Mouse (Mus musculus): ENCODE results near the gene Atad1. TPM values are rescaled to one million over a fixed set of nuclear protein-coding genes. Genes with fewer than 3 reads are reported as not detected.

The Atad1 gene
- polyA plus RNA-seq, 1 experiment from 2014 or later = 76.1 TPM

DNA sequence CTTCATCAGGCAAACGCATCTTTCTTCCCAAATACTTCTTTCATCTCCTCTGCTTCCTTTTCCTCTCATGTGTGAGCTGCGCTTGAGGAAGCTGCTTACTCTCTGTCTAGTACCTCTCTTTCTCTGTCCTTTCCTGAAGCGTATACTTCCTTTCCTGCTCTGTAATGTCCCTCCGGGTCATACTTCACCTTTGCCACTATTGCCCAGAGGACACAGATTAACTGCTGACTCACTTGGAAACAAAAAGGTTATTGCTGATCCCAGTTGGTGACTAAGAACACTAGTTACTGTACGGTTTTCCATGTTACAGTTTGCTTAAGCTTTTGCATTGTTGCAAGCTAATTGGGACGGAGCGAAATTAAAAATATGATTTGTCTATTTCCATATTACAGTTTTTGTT lies 1.7 kb downstream of the Atad1 start:
- H3K9ac ChIP-seq = no peak overlapping the region
- H3K4me1 ChIP-seq (replicated peaks) = no peaks in the 10 kb centered on the region
- no peak overlapping the region for H3K4me3 ChIP-seq (replicated peaks)
- no peak overlapping the region for H3K27ac ChIP-seq
- no peak overlapping the region for H3K4me2 ChIP-seq (replicated peaks)
- WGBS = 82% methylated on average over 7 of the region's 7 CpGs
- no peak for ATAC-seq
- H3K36me3 ChIP-seq = no peaks in the 10 kb centered on the region
- no peaks in the 10 kb centered on the region for H3K9me3 ChIP-seq
- no peaks in the 10 kb centered on the region for H3K27me3 ChIP-seq (replicated peaks)

DNA sequence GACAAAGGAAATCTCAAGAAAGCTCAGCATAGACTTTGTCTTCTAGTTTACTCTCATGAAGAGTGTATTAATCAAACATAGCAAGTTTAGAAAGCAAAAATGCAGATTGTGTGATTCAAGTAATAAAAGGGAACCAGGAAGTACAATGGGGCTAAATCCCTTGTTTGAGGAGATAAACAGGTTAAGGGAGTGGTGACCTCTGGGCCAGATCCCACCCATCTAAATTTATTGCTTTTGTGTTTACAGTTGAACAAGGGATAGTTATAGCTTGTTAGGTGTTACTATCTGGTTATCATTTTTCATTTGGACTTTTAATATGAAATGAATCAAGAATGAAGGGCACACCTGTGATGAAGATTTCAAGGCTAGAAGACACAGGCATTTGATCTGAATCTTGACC lies 6.7 kb downstream of the Atad1 start:
- Histone ChIP-seq H3K9me3 (no peaks in the 10 kb centered on the region), H3K9ac (no peak overlapping the region), H3K4me2 (replicated peaks) (no peak overlapping the region), H3K4me1 (replicated peaks) (no peaks in the 10 kb centered on the region), H3K36me3 (no peaks in the 10 kb centered on the region), H3K27ac (no peak overlapping the region), H3K4me3 (replicated peaks) (no peak overlapping the region), H3K27me3 (replicated peaks) (no peaks in the 10 kb centered on the region)
- ATAC-seq = peak; percentile 56; the same call in 1 of the 2 replicates

DNA sequence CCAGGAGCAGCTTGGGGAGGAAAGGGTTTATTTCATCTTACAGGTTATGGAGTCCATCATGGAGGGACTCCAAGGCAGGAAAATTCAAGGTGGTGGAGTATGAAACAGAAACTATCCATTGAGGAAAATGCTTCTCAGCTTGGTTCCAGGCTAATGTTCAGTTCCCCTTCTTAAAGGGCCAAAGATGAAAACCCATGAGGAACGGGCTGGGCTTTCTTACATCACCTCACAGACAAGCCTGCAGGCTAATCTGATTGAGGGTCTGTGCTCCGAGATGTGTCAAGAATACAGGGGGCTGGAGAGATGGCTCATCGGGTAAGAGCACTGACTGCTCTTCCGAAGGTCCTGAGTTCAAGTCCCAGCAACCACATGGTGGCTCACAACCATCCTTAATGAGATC lies 9.8 kb downstream of the Atad1 start:
- no peak for ATAC-seq
- Histone ChIP-seq H3K4me3 (replicated peaks) (no peak overlapping the region), H3K36me3 (no peaks in the 10 kb centered on the region), H3K27me3 (replicated peaks) (peaks cover 4% of the 10 kb centered on the region; the same call in 1 of the 2 replicates), H3K4me2 (replicated peaks) (no peak overlapping the region), H3K4me1 (replicated peaks) (no peaks in the 10 kb centered on the region), H3K9ac (no peak overlapping the region), H3K9me3 (no peaks in the 10 kb centered on the region), H3K27ac (no peak overlapping the region)
- WGBS = 87% methylated on average over 4 of the region's 4 CpGs

DNA sequence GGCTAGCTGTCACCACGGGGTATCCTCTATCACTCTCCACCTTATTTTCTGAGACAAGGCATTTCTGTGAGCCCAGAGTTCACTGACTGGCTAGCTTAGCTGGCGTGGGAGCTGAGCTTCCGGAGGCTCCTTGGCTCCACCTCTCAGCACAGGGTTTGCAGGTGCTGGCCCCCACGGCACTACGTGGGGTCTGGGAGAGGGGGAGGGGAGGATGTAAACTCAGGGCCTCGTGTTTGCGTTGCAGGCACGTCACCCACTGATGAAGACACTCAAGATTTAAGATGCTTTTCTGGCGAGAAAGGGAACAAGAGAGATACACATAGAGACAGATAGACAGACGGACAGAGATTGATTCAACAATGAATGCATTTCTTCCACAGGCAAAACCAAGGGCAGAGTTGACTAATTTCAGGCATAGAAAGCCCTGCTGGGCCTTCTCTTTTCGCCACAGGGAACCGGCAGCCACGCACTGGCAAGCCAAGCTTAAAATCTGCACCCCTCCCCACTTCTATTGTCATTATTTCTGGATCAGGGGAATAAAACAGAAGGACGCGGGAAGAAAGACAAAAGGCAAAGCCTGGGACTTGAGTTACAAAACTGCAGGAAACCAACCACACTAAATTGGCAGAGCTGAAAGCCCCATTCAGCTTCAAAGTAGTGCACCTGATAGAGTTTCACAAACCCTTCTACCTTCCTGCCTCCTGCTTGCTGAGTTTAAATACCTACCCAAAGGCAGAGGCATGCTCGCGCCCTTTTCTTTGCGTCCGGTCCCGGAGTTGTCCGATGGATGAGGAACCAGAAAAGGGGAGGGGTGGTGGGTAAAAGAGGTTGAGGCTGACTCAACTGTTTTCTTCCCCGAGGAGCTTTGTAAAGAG lies 12.9 kb downstream of the Atad1 start:
- Histone ChIP-seq H3K4me3 (replicated peaks) (no peak overlapping the region), H3K36me3 (no peaks in the 10 kb centered on the region), H3K4me2 (replicated peaks) (peak overlapping the region; percentile 17; the same call in 1 of the 2 replicates), H3K27ac (no peak overlapping the region), H3K27me3 (replicated peaks) (peaks cover 4% of the 10 kb centered on the region; the same call in 1 of the 2 replicates), H3K9ac (no peak overlapping the region), H3K4me1 (replicated peaks) (no peaks in the 10 kb centered on the region), H3K9me3 (no peaks in the 10 kb centered on the region)
- ATAC-seq = no peak
- WGBS = 17% methylated on average over 22 of the region's 22 CpGs

DNA sequence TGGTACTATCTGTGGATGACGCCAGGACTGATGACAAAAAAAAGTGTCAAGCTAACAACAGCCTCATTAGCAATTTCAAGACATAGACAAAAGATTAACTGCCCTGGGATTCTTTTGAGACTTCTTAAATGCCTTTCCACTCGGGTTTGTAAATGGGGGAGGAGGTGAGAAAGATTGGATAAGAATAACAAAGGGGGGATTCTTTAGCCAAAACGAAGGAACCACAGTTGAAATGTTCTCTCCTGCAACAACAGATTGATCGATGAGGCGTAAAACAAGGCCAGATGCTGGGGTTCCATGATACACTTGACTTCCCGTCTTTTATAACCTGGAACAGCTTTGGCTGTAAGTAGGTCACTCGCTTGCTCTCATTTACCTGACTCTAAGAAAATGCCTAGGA lies 15.8 kb downstream of the Atad1 start:
- H3K36me3 ChIP-seq = no peaks in the 10 kb centered on the region
- no peak for ATAC-seq
- no peak overlapping the region for H3K9ac ChIP-seq
- H3K27me3 ChIP-seq (replicated peaks) = peaks cover 4% of the 10 kb centered on the region; the same call in 1 of the 2 replicates
- H3K27ac ChIP-seq = no peak overlapping the region
- 47% methylated on average over 7 of the region's 7 CpGs for WGBS
- H3K4me1 ChIP-seq (replicated peaks) = no peaks in the 10 kb centered on the region
- H3K4me3 ChIP-seq (replicated peaks) = no peak overlapping the region
- no peak overlapping the region for H3K4me2 ChIP-seq (replicated peaks)
- no peaks in the 10 kb centered on the region for H3K9me3 ChIP-seq

DNA sequence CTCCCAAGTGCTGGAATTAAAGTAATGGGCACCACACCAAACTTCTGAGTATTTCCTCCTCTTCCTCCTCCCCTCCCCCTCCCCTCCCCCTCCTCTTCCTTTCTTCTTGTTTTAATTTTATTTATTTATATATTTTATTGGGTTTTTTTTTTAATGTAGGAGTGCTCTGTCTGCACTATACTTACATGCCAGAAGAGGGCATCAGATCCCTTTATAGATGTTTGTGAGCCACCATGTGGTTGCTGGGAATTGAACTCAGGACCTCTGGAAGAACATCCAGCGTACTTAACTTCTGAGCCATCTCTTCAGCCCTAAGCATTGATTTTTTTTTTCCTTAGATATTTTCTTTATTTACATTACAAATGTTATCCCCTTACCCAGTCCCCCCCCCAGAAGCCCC lies 19.3 kb downstream of the Atad1 start:
- no peak overlapping the region for H3K9ac ChIP-seq
- H3K27me3 ChIP-seq (replicated peaks) = no peaks in the 10 kb centered on the region
- 96% methylated on average over 1 of the region's 1 CpGs for WGBS
- no peak overlapping the region for H3K27ac ChIP-seq
- no peak overlapping the region for H3K4me2 ChIP-seq (replicated peaks)
- H3K9me3 ChIP-seq = no peaks in the 10 kb centered on the region
- no peaks in the 10 kb centered on the region for H3K4me1 ChIP-seq (replicated peaks)
- ATAC-seq = no peak
- H3K36me3 ChIP-seq = no peaks in the 10 kb centered on the region
- H3K4me3 ChIP-seq (replicated peaks) = no peak overlapping the region

DNA sequence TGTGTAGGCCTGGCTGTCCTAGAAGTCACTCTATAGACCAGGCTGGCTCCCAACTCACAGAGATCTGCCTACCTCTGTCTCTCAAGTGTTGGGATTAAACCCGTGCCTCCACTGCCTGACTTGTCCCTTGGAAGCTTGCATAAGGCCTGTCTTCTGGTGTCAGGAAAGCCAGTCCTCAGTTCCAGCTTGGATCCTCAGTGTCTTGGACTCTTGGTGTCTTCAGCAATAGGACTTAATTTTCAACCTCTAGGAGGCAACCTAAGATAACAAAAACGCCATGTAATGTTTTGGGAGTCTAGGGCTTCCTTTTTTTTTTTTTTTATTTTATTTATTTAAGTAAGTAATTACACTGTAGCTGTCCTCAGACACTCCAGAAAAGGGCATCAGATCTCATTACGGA lies 22.0 kb downstream of the Atad1 start:
- no peak overlapping the region for H3K9ac ChIP-seq
- H3K36me3 ChIP-seq = no peaks in the 10 kb centered on the region
- no peak overlapping the region for H3K27ac ChIP-seq
- no peak for ATAC-seq
- no peak overlapping the region for H3K4me3 ChIP-seq (replicated peaks)
- H3K27me3 ChIP-seq (replicated peaks) = no peaks in the 10 kb centered on the region
- no peak overlapping the region for H3K4me2 ChIP-seq (replicated peaks)
- H3K9me3 ChIP-seq = no peaks in the 10 kb centered on the region
- no peaks in the 10 kb centered on the region for H3K4me1 ChIP-seq (replicated peaks)
- WGBS = 70% methylated on average over 3 of the region's 3 CpGs

DNA sequence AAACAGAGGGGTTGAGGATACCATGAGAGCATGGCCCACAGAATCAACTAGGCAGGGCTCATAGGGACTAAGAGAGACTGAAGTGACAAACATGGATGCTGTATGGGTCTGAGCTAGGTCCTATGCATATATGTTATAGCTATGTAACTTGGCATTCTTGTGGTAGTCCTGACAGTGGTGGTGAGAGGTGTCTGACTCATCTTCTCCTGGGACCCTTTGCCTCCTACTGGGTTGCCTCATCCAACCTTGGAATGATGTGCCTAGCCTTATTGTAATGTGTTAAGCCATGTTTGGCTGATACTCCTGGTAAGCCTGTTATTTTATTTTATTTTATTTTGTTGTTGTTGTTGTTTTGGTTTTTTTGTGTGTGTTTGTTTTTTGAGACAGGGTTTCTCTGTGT lies 23.9 kb downstream of the Atad1 start:
- H3K27ac ChIP-seq = no peak overlapping the region
- no peak overlapping the region for H3K4me3 ChIP-seq (replicated peaks)
- no peak for ATAC-seq
- H3K36me3 ChIP-seq = no peaks in the 10 kb centered on the region
- peaks cover 3% of the 10 kb centered on the region; the same call in 1 of the 2 replicates for H3K4me1 ChIP-seq (replicated peaks)
- no peak overlapping the region for H3K9ac ChIP-seq
- H3K9me3 ChIP-seq = no peaks in the 10 kb centered on the region
- no peak overlapping the region for H3K4me2 ChIP-seq (replicated peaks)
- no peaks in the 10 kb centered on the region for H3K27me3 ChIP-seq (replicated peaks)

DNA sequence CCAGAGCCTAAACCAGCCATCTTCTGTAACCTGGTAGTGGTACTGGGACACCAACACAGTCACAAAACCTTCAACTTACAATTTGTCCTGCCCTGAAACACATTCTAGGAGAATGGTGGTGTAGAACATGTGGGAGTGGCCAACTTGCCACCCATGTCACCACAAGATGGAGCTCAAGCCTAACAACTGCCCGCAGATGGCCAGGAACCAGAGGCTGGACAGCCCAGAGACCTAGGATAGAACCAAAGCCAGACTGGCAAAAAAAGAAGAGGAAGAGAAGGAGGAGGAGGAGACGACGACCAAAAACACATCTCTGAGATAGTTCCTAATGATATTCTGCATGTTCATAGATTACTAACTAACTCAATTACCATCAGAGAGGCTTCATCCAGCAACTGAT lies 24.4 kb downstream of the Atad1 start:
- peaks cover 3% of the 10 kb centered on the region; the same call in 1 of the 2 replicates for H3K4me1 ChIP-seq (replicated peaks)
- 0 out of 2 replicates have a peak, but pooled peaks have one; percentile 46 for ATAC-seq
- WGBS = 6% methylated on average over 3 of the region's 3 CpGs
- H3K27ac ChIP-seq = no peak overlapping the region
- H3K9me3 ChIP-seq = no peaks in the 10 kb centered on the region
- H3K4me3 ChIP-seq (replicated peaks) = no peak overlapping the region
- no peak overlapping the region for H3K4me2 ChIP-seq (replicated peaks)
- H3K36me3 ChIP-seq = no peaks in the 10 kb centered on the region
- no peaks in the 10 kb centered on the region for H3K27me3 ChIP-seq (replicated peaks)
- H3K9ac ChIP-seq = no peak overlapping the region

DNA sequence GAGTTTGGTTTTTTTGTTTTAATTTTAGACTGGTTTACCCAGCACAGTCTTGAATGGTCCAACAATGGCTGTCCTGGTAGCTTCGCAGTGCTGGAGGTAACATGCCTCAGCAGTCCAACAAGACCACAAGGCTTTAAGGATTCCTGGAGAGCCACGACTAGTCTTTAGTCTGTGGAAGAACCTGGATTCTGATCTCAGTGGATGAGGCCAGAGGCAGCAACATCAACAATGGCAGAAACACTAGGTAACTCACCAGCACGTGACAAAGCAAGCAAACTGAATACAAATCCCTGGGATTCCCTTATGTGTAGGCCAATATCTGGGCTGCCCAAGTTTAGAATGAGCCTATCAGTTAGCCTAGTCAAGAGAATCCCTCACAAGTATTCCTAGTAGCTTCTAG lies 26.1 kb downstream of the Atad1 start:
- WGBS = 82% methylated on average over 3 of the region's 3 CpGs
- no peak for ATAC-seq
- H3K36me3 ChIP-seq = no peaks in the 10 kb centered on the region

DNA sequence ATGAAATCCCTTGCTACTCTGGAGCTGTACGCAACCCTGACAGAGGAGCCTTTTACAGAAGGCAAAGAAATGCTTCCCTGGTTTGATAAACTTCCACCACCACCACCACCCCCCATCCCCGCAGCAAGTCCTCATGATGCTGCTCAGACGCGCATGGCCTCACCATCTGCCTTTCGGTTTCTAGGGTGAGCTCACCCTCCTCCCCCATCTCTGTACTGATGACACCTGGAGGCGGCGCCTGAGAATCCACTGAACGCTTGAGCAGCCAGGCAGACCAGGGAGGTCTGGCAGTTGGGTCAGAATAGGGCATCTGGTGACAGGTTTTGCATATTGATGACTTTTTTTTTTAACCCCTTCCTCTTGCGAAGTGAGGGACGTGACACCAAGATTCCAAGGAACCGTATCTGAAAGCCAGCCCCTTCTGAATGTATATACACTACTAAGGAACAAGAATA lies 27.0 kb downstream of the Atad1 start:
- H3K4me2 ChIP-seq (replicated peaks) = peak overlapping the region; percentile 80
- WGBS = 0% methylated on average over 11 of the region's 11 CpGs
- no peaks in the 10 kb centered on the region for H3K9me3 ChIP-seq
- H3K36me3 ChIP-seq = no peaks in the 10 kb centered on the region
- no peaks in the 10 kb centered on the region for H3K27me3 ChIP-seq (replicated peaks)
- H3K9ac ChIP-seq = peak overlapping the region; percentile 89
- peak overlapping the region; percentile 91 for H3K27ac ChIP-seq
- ATAC-seq = peak; percentile 90
- H3K4me3 ChIP-seq (replicated peaks) = peak overlapping the region; percentile 90
- peaks cover 3% of the 10 kb centered on the region; the same call in 1 of the 2 replicates for H3K4me1 ChIP-seq (replicated peaks)

More for the DNA sequence above, 26.1 kb downstream of the Atad1 start:
- peaks cover 3% of the 10 kb centered on the region; the same call in 1 of the 2 replicates for H3K4me1 ChIP-seq (replicated peaks)
- H3K4me2 ChIP-seq (replicated peaks) = no peak overlapping the region
- no peaks in the 10 kb centered on the region for H3K27me3 ChIP-seq (replicated peaks)
- H3K4me3 ChIP-seq (replicated peaks) = no peak overlapping the region
- H3K9me3 ChIP-seq = no peaks in the 10 kb centered on the region
- H3K27ac ChIP-seq = no peak overlapping the region
- H3K9ac ChIP-seq = no peak overlapping the region

DNA sequence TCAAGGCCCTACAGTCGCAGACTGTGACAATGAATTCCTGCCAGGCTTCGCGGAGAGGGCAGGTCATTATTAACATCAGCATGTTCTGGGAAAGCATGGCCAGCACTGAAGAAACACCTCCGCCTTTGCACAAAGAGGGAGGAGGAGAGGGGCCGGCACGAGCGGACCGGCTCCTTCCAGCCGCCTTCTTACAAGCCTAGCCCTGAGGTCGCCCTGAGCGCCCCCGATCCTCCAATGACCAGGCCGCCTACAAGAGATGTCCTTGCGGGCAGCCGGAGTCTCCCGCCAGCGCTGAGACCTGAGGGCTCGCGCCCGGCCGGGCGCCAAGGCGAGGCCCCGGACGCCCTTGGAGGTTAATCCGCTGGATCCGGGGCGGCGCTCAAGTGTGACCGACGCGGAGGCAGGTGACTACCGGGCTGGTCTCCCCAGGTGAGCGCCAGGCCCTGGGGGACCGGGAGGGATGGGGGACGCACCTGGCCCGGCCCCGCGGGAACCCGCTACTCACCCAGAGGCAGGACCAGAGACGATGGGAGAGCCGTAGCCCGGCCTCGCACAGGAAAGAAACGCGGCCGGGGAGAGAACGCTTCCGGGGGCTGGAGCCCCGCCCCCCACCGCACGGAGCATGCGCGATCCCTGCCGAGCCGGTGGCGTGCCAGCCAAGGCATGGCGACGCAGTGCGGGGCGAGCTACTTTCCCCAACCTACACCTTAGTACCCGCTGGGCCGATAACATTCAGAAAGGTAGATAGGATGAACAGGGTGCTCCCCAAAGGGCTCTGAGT lies 27.6 kb downstream of the Atad1 start:
- Histone ChIP-seq H3K4me1 (replicated peaks) (peaks cover 3% of the 10 kb centered on the region; the same call in 1 of the 2 replicates), H3K36me3 (no peaks in the 10 kb centered on the region), H3K27me3 (replicated peaks) (no peaks in the 10 kb centered on the region), H3K4me2 (replicated peaks) (peak overlapping the region; percentile 80), H3K27ac (peak overlapping the region; percentile 91), H3K9me3 (no peaks in the 10 kb centered on the region), H3K9ac (peak overlapping the region; percentile 89), H3K4me3 (replicated peaks) (peak overlapping the region; percentile 90)
- WGBS = under 1% methylated on average over 63 of the region's 63 CpGs
- ATAC-seq = peak; percentile 98
